In genomic region chr7:28981651-28982273, GRCm38 (mm10) we compare ENCODE assay signal across 7 mouse cellular contexts. TPM values are rescaled to one million over a fixed set of nuclear protein-coding genes. Genes with fewer than 3 reads are reported as not detected.
DNase-seq lines count a peak whose midpoint lies in the region; ATAC-seq lines count a peak whose summit lies in the region.

Gene Eif3k (minus strand): TSS chr7:28981864.
Gene Map4k1 (plus strand): TSS chr7:28982050.

- H3K4me3 ChIP-seq in embryonic facial prominence, embryonic 12.5 days, result peak within 1 kb of the TSS; percentile 54
- H3K4me3 ChIP-seq in limb, embryonic 11.5 days (ENCODE audit: low read depth, low read length), result peak within 1 kb of the TSS; percentile 92
- peak within 1 kb of the TSS; percentile 71 for H3K4me3 ChIP-seq in midbrain, embryonic 14.5 days (replicated peaks; ENCODE audit: low read depth, low read length)

- peaks cover 27% of the 10 kb centered on the region for H3K36me3 ChIP-seq in embryonic facial prominence, embryonic 12.5 days
- H3K36me3 ChIP-seq in limb, embryonic 11.5 days (ENCODE audit: control insufficient read depth, insufficient read depth, low read length), result peaks cover 19% of the 10 kb centered on the region; the same call in 1 of the 2 replicates
- peaks cover 28% of the 10 kb centered on the region for H3K36me3 ChIP-seq in midbrain, embryonic 14.5 days (ENCODE audit: control insufficient read depth, insufficient read depth, low read length)

- ATAC-seq in embryonic facial prominence, embryonic 12.5 days (ENCODE audit: insufficient number of reproducible peaks, insufficient read depth, low FRiP score, low TSS enrichment), result peak; percentile 94
- ATAC-seq in limb, embryonic 11.5 days (ENCODE audit: insufficient number of reproducible peaks, low FRiP score, low TSS enrichment, low read depth), result peak; percentile 92
- peak; percentile 94 for ATAC-seq in midbrain, embryonic 14.5 days (ENCODE audit: low FRiP score, low TSS enrichment)

- peaks cover 17% of the 10 kb centered on the region for H3K4me1 ChIP-seq in embryonic facial prominence, embryonic 12.5 days
- peaks cover 12% of the 10 kb centered on the region for H3K4me1 ChIP-seq in limb, embryonic 11.5 days (ENCODE audit: control insufficient read depth, insufficient read depth, low read length)
- H3K4me1 ChIP-seq in midbrain, embryonic 14.5 days (ENCODE audit: control insufficient read depth, insufficient read depth, low read length), result peaks cover 12% of the 10 kb centered on the region

- DNase-seq in adrenal gland, postnatal 25 days, result peak; percentile 93
- peak; percentile 100 for DNase-seq in heart, adult 11 months
- DNase-seq in kidney, adult 18-20 months, result peak; percentile 95
- DNase-seq in limb, embryonic 11.5 days (ENCODE audit: low spot score), result peak; percentile 97
- peak; percentile 100 for DNase-seq in midbrain, embryonic 14.5 days
- peak; percentile 90 to 91 for DNase-seq in spleen, adult 18-20 months

- WGBS in embryonic facial prominence, embryonic 12.5 days, result 0% methylated on average over 36 of the region's 36 CpGs
- WGBS in limb, embryonic 11.5 days, result under 1% methylated on average over 36 of the region's 36 CpGs
- WGBS in midbrain, embryonic 14.5 days, result under 1% methylated on average over 36 of the region's 36 CpGs

- H3K27ac ChIP-seq in embryonic facial prominence, embryonic 12.5 days, result peak within 1 kb of the TSS; percentile 88
- peak within 1 kb of the TSS; percentile 53; the same call in 1 of the 2 replicates for H3K27ac ChIP-seq in limb, embryonic 11.5 days (replicated peaks; ENCODE audit: low read depth, low read length)
- H3K27ac ChIP-seq in midbrain, embryonic 14.5 days (replicated peaks; ENCODE audit: low read depth, low read length), result peak within 1 kb of the TSS; percentile 66

- H3K9me3 ChIP-seq in embryonic facial prominence, embryonic 12.5 days, result no peaks in the 10 kb centered on the region
- H3K9me3 ChIP-seq in limb, embryonic 11.5 days (ENCODE audit: control insufficient read depth, low read length), result no peaks in the 10 kb centered on the region
- H3K9me3 ChIP-seq in midbrain, embryonic 14.5 days (ENCODE audit: control insufficient read depth, low read length), result no peaks in the 10 kb centered on the region

- H3K27me3 ChIP-seq in embryonic facial prominence, embryonic 12.5 days, result no peaks in the 10 kb centered on the region
- H3K27me3 ChIP-seq in limb, embryonic 11.5 days (ENCODE audit: control insufficient read depth, insufficient read depth, low read length), result no peaks in the 10 kb centered on the region
- no peaks in the 10 kb centered on the region for H3K27me3 ChIP-seq in midbrain, embryonic 14.5 days (ENCODE audit: control insufficient read depth, insufficient read depth, low read length)

- peak within 1 kb of the TSS; percentile 64 for H3K9ac ChIP-seq in embryonic facial prominence, embryonic 12.5 days
- peak within 1 kb of the TSS; percentile 80 for H3K9ac ChIP-seq in limb, embryonic 11.5 days (ENCODE audit: low read length)
- peak within 1 kb of the TSS; percentile 68 for H3K9ac ChIP-seq in midbrain, embryonic 14.5 days (replicated peaks; ENCODE audit: low read length)

- peak within 1 kb of the TSS; percentile 84 for H3K4me2 ChIP-seq in embryonic facial prominence, embryonic 12.5 days (replicated peaks)
- peak within 1 kb of the TSS; percentile 95 for H3K4me2 ChIP-seq in limb, embryonic 11.5 days (ENCODE audit: low read depth, severe bottlenecking)
- peak within 1 kb of the TSS; percentile 66 for H3K4me2 ChIP-seq in midbrain, embryonic 14.5 days (ENCODE audit: low read length)

RNA-seq across cellular contexts. Expression of gene Eif3k, which starts in this region (rescaled TPM):
- total RNA-seq in adrenal gland, postnatal 25 days (2021), result 222 and 254 TPM in 2 replicates
- 392 and 419 TPM in 2 replicates for polyA plus RNA-seq in embryonic facial prominence, embryonic 12.5 days (2016; fragmentation: Nextera tagmentation; extraction: Ambion mirVana)
- polyA plus RNA-seq in limb, embryonic 11.5 days (2014; fragmentation: Nextera tagmentation; extraction: Ambion mirVana), result 463 and 476 TPM in 2 replicates
- 320 and 343 TPM in 2 replicates for polyA plus RNA-seq in midbrain, embryonic 14.5 days (2014; fragmentation: Nextera tagmentation; extraction: Ambion mirVana)

RNA-seq across cellular contexts. Expression of gene Map4k1, which starts in this region (rescaled TPM):
- total RNA-seq in adrenal gland, postnatal 25 days (2021), result 1.1 and 1.4 TPM in 2 replicates
- polyA plus RNA-seq in embryonic facial prominence, embryonic 12.5 days (2016; fragmentation: Nextera tagmentation; extraction: Ambion mirVana), result 6.7 and 9.3 TPM in 2 replicates
- polyA plus RNA-seq in limb, embryonic 11.5 days (2014; fragmentation: Nextera tagmentation; extraction: Ambion mirVana), result 10.5 and 12.1 TPM in 2 replicates
- polyA plus RNA-seq in midbrain, embryonic 14.5 days (2014; fragmentation: Nextera tagmentation; extraction: Ambion mirVana), result 5.5 and 10.2 TPM in 2 replicates

Comparison
In these comparisons a context has a peak if more than half of its experiments do, and no peak if none do; other contexts are left out.
1. Peak in every context shown above with its lines: DNase-seq, ATAC-seq, H3K4me3 ChIP-seq and H3K27ac ChIP-seq.